Mouse (Mus musculus): Measurements from ENCODE around the gene Nek1. TPM values are rescaled to one million over a fixed set of nuclear protein-coding genes. Genes with fewer than 3 reads are reported as not detected.

Nek1 gene
- polyA plus RNA-seq, 1 experiment from 2014 or later = 7.8 TPM

- peak; percentile 96 for ATAC-seq (ENCODE audit: low FRiP score, low TSS enrichment)
- peak overlapping the region; percentile 35 for H3K9ac ChIP-seq (ENCODE audit: low read length)
- 6% methylated on average over 15 of the region's 15 CpGs for WGBS
- H3K27me3 ChIP-seq (ENCODE audit: control insufficient read depth, insufficient read depth, low read length) = no peaks in the 10 kb centered on the region
- TF ChIP-seq CTCF (IDR thresholded peaks at IDR 0.05; ENCODE audit: low read depth) = no peak
- TF ChIP-seq EP300 (optimal IDR thresholded peaks at IDR 0.05) = no peak
- H3K36me3 ChIP-seq (ENCODE audit: control insufficient read depth, insufficient read depth, low read length) = no peaks in the 10 kb centered on the region
- H3K4me2 ChIP-seq (replicated peaks; ENCODE audit: low read depth) = peak overlapping the region; percentile 59
- peak overlapping the region; percentile 37 for H3K4me3 ChIP-seq (ENCODE audit: low read depth, low read length)
- peak; percentile 82 for DNase-seq (ENCODE audit: low spot score)
- H3K4me1 ChIP-seq (replicated peaks; ENCODE audit: control insufficient read depth, insufficient read depth) = no peaks in the 10 kb centered on the region
- H3K27ac ChIP-seq (replicated peaks) = peak overlapping the region; percentile 87
- no peaks in the 10 kb centered on the region for H3K9me3 ChIP-seq (ENCODE audit: control insufficient read depth, low read length)
These were observed 38.5 kb upstream of the Nek1 start for GRCm38 (mm10) chr8:60954281-60955014.

GRCm38 (mm10) chr8:60956847-60957246 is 36.1 kb upstream of the Nek1 start:
- Histone ChIP-seq H3K4me1 (replicated peaks; ENCODE audit: control insufficient read depth, insufficient read depth) (no peaks in the 10 kb centered on the region), H3K36me3 (ENCODE audit: control insufficient read depth, insufficient read depth, low read length) (no peaks in the 10 kb centered on the region), H3K4me3 (ENCODE audit: low read depth, low read length) (no peak overlapping the region), H3K27me3 (ENCODE audit: control insufficient read depth, insufficient read depth, low read length) (no peaks in the 10 kb centered on the region), H3K4me2 (replicated peaks; ENCODE audit: low read depth) (no peak overlapping the region), H3K27ac (replicated peaks) (peak overlapping the region; percentile 56; the same call in 1 of the 2 replicates), H3K9ac (ENCODE audit: low read length) (no peak overlapping the region), H3K9me3 (ENCODE audit: control insufficient read depth, low read length) (no peaks in the 10 kb centered on the region)
- 53% methylated on average over 7 of the region's 7 CpGs for WGBS
- peak; percentile 64 for DNase-seq (ENCODE audit: low spot score)
- TF ChIP-seq EP300 (optimal IDR thresholded peaks at IDR 0.05) (no peak), CTCF (IDR thresholded peaks at IDR 0.05; ENCODE audit: low read depth) (no peak)
- peak; percentile 88 for ATAC-seq (ENCODE audit: low FRiP score, low TSS enrichment)

GRCm38 (mm10) chr8:60962763-60963162 is 30.2 kb upstream of the Nek1 start:
- Histone ChIP-seq H3K4me1 (replicated peaks; ENCODE audit: control insufficient read depth, insufficient read depth) (no peaks in the 10 kb centered on the region), H3K4me3 (ENCODE audit: low read depth, low read length) (no peak overlapping the region), H3K9me3 (ENCODE audit: control insufficient read depth, low read length) (no peaks in the 10 kb centered on the region), H3K4me2 (replicated peaks; ENCODE audit: low read depth) (no peak overlapping the region), H3K36me3 (ENCODE audit: control insufficient read depth, insufficient read depth, low read length) (no peaks in the 10 kb centered on the region), H3K9ac (ENCODE audit: low read length) (no peak overlapping the region), H3K27ac (replicated peaks) (no peak overlapping the region), H3K27me3 (ENCODE audit: control insufficient read depth, insufficient read depth, low read length) (no peaks in the 10 kb centered on the region)
- TF ChIP-seq EP300 (optimal IDR thresholded peaks at IDR 0.05) = no peak
- TF ChIP-seq CTCF (IDR thresholded peaks at IDR 0.05; ENCODE audit: low read depth) = no peak
- ATAC-seq (ENCODE audit: low FRiP score, low TSS enrichment) (no peak), DNase-seq (ENCODE audit: low spot score) (no peak)
- 84% methylated on average over 3 of the region's 3 CpGs for WGBS

- no peaks in the 10 kb centered on the region for H3K36me3 ChIP-seq (ENCODE audit: control insufficient read depth, insufficient read depth, low read length)
- no peaks in the 10 kb centered on the region for H3K4me1 ChIP-seq (replicated peaks; ENCODE audit: control insufficient read depth, insufficient read depth)
- no peak overlapping the region for H3K9ac ChIP-seq (ENCODE audit: low read length)
- H3K4me2 ChIP-seq (replicated peaks; ENCODE audit: low read depth) = no peak overlapping the region
- WGBS = 75% methylated on average over 2 of the region's 2 CpGs
- H3K4me3 ChIP-seq (ENCODE audit: low read depth, low read length) = no peak overlapping the region
- no peak for DNase-seq (ENCODE audit: low spot score)
- H3K9me3 ChIP-seq (ENCODE audit: control insufficient read depth, low read length) = no peaks in the 10 kb centered on the region
- ATAC-seq (ENCODE audit: low FRiP score, low TSS enrichment) = no peak
- H3K27me3 ChIP-seq (ENCODE audit: control insufficient read depth, insufficient read depth, low read length) = no peaks in the 10 kb centered on the region
- no peak for TF ChIP-seq EP300 (optimal IDR thresholded peaks at IDR 0.05)
- no peak for TF ChIP-seq CTCF (IDR thresholded peaks at IDR 0.05; ENCODE audit: low read depth)
- no peak overlapping the region for H3K27ac ChIP-seq (replicated peaks)
These were observed 29.1 kb upstream of the Nek1 start for GRCm38 (mm10) chr8:60963931-60964330.

- H3K4me1 ChIP-seq (replicated peaks; ENCODE audit: control insufficient read depth, insufficient read depth) = no peaks in the 10 kb centered on the region
- H3K4me2 ChIP-seq (replicated peaks; ENCODE audit: low read depth) = no peak overlapping the region
- no peaks in the 10 kb centered on the region for H3K36me3 ChIP-seq (ENCODE audit: control insufficient read depth, insufficient read depth, low read length)
- H3K9me3 ChIP-seq (ENCODE audit: control insufficient read depth, low read length) = no peaks in the 10 kb centered on the region
- ATAC-seq (ENCODE audit: low FRiP score, low TSS enrichment) (no peak), DNase-seq (ENCODE audit: low spot score) (no peak)
- WGBS = 76% methylated on average over 4 of the region's 4 CpGs
- TF ChIP-seq CTCF (IDR thresholded peaks at IDR 0.05; ENCODE audit: low read depth) (no peak), EP300 (optimal IDR thresholded peaks at IDR 0.05) (no peak)
- no peak overlapping the region for H3K4me3 ChIP-seq (ENCODE audit: low read depth, low read length)
- H3K9ac ChIP-seq (ENCODE audit: low read length) = no peak overlapping the region
- no peak overlapping the region for H3K27ac ChIP-seq (replicated peaks)
- no peaks in the 10 kb centered on the region for H3K27me3 ChIP-seq (ENCODE audit: control insufficient read depth, insufficient read depth, low read length)
These were observed 28.5 kb upstream of the Nek1 start for GRCm38 (mm10) chr8:60964518-60964917.

GRCm38 (mm10) chr8:60965306-60965705 is 27.7 kb upstream of the Nek1 start:
- H3K9me3 ChIP-seq (ENCODE audit: control insufficient read depth, low read length) = no peaks in the 10 kb centered on the region
- no peak for TF ChIP-seq CTCF (IDR thresholded peaks at IDR 0.05; ENCODE audit: low read depth)
- TF ChIP-seq EP300 (optimal IDR thresholded peaks at IDR 0.05) = no peak
- WGBS = 38% methylated on average over 6 of the region's 6 CpGs
- peak overlapping the region; percentile 28; the same call in 1 of the 2 replicates for H3K4me2 ChIP-seq (replicated peaks; ENCODE audit: low read depth)
- H3K9ac ChIP-seq (ENCODE audit: low read length) = no peak overlapping the region
- H3K27ac ChIP-seq (replicated peaks) = peak overlapping the region; percentile 35
- no peaks in the 10 kb centered on the region for H3K36me3 ChIP-seq (ENCODE audit: control insufficient read depth, insufficient read depth, low read length)
- peak; percentile 71 for DNase-seq (ENCODE audit: low spot score)
- no peaks in the 10 kb centered on the region for H3K27me3 ChIP-seq (ENCODE audit: control insufficient read depth, insufficient read depth, low read length)
- no peaks in the 10 kb centered on the region for H3K4me1 ChIP-seq (replicated peaks; ENCODE audit: control insufficient read depth, insufficient read depth)
- peak; percentile 97 for ATAC-seq (ENCODE audit: low FRiP score, low TSS enrichment)
- no peak overlapping the region for H3K4me3 ChIP-seq (ENCODE audit: low read depth, low read length)

All from stomach, postnatal 0 days (tissue).